Mouse (Mus musculus): ENCODE data around the gene Fbxl18.

GRCm38 (mm10) chr5:142912320-142912719, 17.1 kb upstream of the Fbxl18 start:
- no peak for TF ChIP-seq CTCF (IDR thresholded peaks at IDR 0.05; ENCODE audit: control insufficient read depth, insufficient read depth, insufficient read length)
- TF ChIP-seq MYOD1 (IDR thresholded peaks at IDR 0.05; ENCODE audit: control insufficient read depth, insufficient read length, low read depth), result no peak
- TF ChIP-seq MAX (IDR thresholded peaks at IDR 0.05), result no peak
- no peak for TF ChIP-seq USF1 (IDR thresholded peaks at IDR 0.05; ENCODE audit: low read depth)
- no peak for TF ChIP-seq CEBPB (IDR thresholded peaks at IDR 0.05; ENCODE audit: low read depth)
- no peak for TF ChIP-seq FOSL1 (IDR thresholded peaks at IDR 0.05; ENCODE audit: insufficient read depth, low read length, poor library complexity, severe bottlenecking)

Measured in C2C12 (cell line).